Mouse (Mus musculus) megakaryocyte, embryonic 14.5 days (primary cell): ENCODE measurements around the gene Gosr2.

ENCODE experiments used
- FLI1 ChIP-seq: IDR thresholded peaks from 2 replicates; pipeline ENCODE4 v1.6.1; 2012; ENCODE audit warnings: low read length, inconsistent platforms, mixed read lengths
- GATA1 ChIP-seq: IDR thresholded peaks from 3 replicates; pipeline ENCODE4 v1.6.1; 2012; ENCODE audit warnings: mixed read lengths, low read length, inconsistent platforms, borderline replicate concordance

- TF ChIP-seq GATA1 (no peak), FLI1 (no peak)
Observed at GRCm38 (mm10) chr11:103658189-103658588, 39.5 kb downstream of the Gosr2 start.
